Mouse (Mus musculus): ENCODE measurements around the gene Znhit2.
A peak's percentile ranks its signal among the peaks of the same experiment; 100 is the strongest.
"Not testable (repeated sequence)": the region's sequence is repeated elsewhere in the genome, so short reads cannot be mapped to it uniquely, and the experiment has no call there.

Gene Znhit2

DNA sequence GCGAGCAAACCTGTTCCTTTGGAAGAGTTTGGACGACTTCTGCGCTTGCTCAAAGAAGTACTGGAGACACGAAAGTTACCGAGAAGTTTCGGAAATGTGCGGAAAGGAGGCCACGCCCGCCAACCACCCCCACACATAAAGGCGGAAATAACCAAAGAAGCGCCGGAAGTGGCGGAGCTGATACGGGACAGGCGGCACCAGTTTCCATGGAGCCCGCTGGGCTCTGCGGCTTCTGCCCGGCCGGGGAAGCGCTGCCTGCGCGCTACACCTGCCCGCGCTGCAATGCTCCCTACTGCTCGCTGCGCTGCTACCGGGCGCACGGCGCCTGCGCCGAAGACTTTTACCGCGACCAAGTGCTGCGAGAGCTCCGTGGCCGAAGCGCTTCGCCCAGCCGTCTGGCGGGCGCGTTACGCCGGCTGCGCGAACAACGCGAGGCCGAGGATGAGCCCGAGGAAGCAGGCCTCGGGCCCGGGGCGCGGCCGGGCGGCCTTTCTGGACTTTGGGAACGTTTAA is at the start of gene Znhit2:
TSS of gene Znhit2 (plus strand) at position 172 of the 513 bp plus-strand sequence.
- DNase-seq (ENCODE audit: low read depth, low spot score), result peak; percentile 91

DNA sequence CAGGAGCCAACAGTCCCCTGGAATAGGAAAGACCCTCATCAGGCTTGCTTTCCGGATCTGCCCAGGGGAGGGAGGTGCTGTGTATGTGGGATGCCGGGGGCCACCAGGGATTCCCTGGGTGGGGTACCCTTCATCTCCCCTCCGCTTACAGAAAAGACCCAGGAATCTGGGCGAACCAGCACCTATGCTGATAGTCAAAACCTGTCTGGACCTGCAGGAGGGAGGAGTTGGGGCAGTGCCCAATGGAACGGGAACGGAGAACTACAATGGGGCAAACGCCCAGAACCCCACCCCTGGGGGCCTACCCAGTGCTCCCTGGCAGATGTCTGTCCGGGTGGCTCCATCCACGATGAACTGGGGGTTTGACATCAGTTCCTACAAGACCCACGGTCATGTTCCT is 47.3 kb upstream of the Znhit2 start:
- DNase-seq (ENCODE audit: low read depth, low spot score), result no peak

DNA sequence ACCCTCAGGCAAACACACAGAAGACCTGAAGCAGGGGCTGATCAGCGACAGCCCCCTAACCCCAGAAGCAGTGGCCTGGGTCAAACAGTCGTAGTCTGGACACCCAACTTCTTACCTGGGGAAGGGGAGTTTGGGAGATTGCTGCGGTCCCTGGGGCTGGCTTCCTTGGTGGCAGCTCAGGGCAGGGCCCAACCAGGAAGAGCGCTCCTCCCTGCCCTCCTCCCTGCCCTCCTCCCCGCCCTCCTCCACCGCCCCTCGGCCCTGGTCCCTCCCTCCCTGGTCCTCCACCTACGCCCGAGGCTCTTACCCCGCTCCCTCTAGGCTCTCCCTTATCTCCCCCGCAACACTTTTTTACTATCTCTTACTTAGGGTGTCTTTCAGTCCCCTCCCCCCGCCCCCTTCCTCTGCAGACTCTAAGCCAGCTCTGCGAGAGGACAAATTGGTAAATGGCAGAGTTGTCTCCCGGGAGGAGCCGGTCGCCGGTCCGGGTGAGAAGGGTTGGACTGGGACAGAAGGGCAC is 45.9 kb upstream of the Znhit2 start:
- DNase-seq (ENCODE audit: low read depth, low spot score), result no peak

DNA sequence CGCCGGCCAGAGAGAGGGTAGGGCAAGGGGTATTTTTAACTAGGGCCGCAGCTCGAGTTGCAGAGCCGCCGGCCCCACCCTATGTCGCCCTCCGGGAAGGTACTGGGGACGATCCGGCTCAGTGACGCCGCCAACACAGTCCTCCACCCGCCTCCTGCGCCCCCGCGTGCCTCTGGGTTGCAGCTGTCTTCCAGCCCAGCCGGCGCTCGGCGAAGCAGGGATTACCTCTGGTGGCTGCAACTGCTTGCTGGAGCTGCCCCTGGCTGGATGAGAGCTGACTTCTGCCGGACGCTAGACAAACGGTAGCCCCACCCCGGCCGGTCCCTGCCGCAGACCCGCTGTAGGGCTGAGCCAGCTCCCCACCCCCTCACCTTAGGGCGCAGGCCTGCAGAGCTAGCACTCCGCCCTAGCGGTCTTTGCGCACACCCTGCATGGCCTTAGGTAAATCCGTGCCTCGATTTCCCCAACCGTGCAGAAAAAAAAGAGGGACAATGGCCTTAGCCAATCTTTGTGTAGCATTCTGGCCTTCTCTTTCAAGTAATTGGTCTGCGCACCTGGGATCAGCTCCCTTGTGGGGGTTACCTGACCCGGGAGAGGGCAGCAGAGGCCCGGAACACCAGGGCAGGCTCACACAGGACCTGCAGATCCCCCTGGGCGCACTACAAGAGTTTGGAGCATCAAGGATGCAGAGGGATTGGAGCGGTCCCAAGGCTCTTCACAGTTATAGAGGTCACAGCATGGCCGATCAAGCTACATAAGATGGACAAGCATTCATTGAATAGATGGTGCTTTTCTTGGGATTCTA is 45.3 kb upstream of the Znhit2 start, which contains the start of gene Capn1:
TSS of gene Capn1 (minus strand) at position 387 of the 805 bp plus-strand sequence.
- DNase-seq (ENCODE audit: low read depth, low spot score), result no peak

DNA sequence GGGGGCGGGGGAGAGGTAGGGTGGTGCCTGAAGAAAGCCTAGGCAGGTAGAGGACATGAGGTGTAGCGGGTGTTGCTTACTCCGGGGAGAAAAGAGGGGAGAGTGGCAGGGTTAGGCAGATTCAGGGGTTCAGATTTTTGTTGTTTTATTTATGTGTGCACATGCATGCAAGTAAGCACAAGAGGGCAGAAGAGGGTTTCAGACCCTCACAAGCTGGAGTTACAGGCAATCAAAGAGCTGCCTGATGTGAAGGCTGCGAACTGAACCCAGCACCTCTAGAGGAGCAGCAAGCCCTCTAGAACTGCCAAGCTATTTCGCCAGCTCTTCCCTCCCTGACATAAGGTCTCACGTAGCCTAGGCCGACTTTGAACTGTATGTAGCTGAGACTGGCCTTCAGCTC is 44.5 kb upstream of the Znhit2 start:
- no peak for DNase-seq (ENCODE audit: low read depth, low spot score)

DNA sequence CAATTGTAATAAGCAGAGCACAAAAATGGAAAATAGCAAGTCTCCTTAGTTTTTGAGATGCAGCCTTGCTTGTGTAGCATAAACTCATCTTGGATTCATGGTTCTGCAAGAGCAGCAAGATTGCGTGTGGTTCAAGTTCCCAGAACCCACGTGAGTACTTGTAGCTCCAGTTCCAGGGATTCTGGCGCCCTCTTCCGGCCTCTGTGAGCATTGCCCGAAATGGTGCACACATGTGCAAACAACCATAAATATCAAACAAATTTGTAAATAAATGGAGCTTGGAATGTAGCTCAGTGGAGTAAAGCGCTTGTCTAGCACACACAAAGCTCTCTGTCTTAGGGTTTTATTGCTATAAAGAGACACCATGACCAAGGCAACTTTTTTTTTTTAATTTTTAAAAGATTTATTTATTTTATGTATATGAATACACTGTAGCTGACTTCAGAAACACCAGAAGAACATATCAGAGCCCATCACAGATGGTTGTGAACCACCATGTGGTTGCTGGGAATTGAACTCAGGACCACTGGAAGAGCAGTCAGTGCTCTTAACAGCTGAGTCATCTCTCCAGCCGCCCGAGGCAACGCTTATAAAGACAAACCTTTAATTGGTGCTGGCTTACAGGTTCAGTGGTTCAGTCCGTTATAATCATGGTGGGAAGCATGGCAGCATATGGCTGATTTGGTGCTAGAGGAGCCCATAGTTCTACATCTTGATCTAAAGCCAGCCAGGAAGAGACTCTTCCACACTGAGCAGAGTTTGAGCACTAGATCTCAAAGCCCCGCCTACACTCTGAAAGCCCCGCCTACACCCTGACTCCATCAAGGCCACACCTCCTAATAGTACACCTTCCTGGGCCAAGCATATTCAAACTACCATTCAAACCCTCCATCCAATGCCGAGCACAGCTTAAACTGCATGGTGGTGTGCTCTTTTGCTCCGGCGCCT is 42.6 kb upstream of the Znhit2 start:
- DNase-seq (ENCODE audit: low read depth, low spot score), result peak; percentile 37

DNA sequence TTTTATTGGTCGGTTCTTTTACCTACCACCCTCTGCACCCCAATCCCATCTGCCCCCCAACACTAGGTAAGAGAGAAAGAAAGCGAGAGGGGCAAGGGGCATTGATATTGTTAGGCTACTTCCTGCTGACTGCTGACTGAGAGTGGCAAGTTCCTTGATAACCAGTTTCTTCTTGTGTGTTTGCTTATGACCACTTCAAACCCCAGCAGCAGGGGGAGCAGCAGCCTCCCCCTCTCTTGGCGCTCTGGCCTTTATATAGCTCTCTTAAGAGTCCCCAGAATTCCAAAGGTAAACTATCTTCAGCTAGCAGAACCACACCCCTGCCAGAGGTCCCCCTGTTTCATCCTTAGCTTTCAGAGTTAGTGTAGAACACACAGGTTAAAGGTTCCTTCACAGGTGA is 40.7 kb upstream of the Znhit2 start:
- DNase-seq (ENCODE audit: low read depth, low spot score), result no peak

DNA sequence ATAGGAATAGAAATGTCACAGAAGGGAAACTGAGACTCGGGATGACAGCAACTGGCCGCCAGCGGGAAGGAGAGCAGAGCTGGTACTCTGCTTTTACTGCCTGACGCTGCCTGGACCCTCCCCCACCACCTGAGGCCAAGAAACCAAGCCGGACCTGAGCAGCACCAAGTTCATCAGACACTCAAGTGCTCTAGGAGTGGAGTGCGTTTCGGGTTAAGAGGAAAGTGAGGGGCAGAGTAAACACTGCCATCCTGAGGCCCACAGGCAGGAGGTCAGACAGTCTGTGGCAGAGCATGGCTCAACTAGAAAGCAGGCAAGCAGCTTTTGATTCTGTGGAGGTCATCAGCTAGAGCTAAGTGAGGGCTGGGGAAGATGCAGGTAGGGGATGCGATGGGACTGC is 37.9 kb upstream of the Znhit2 start:
- DNase-seq (ENCODE audit: low read depth, low spot score), result no peak

DNA sequence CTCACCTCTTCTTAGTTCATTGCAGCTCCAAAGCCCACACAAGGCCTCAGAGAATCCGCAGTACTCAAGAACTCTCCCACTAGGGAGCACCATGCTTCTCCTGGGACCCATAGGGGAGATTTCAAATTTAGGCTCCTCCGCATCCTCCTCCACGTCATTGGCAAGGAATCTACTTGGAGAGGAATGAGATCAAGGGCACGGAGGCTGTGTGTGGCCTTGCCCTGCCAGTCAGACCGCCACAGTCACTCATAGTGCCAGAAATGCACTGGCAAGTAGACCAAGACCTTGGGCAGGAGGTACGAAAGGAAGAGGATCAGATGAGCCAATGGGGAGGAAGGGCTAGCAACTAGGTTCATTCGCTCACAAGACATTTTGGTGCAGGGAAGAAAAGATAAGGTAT is 37.1 kb upstream of the Znhit2 start:
- DNase-seq (ENCODE audit: low read depth, low spot score), result no peak

DNA sequence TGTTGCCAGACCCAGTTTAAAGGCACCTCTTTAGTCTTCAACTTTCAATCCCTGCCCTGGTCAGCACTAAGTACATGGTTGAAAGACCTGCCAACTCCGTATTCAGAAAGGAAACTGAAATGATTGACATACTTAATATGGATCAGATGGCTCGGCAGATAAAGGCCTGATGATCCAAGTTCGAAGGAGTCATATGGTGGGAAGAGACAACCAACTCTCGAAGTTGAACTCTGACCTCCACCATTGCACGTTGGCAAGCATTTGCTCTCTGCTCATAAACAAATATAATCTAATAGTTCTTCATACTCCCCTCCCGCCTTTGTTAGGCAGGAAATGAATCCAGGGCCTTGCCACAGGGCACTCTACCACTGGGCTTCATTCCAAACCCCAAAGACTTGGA is 32.0 kb upstream of the Znhit2 start:
- no peak for DNase-seq (ENCODE audit: low read depth, low spot score)

DNA sequence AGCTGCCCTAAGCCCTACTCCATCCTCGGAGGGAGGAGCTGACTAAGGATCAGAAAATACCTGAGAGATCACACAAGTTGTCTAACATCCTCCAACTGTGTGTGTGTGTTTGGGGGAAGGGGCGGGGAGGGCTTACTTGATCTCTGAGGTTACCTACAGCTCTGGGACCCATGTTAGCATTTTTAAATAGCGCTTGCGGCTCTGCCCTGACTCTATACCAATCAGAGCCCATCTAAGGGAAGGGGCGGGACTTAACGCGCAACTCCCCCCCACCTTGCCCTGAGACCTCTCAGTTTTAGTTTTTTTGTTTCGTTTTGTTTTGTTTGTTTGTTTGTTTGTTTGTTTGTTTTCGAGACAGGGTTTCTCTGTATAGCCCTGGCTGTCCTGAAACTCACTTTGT is 31.6 kb upstream of the Znhit2 start:
- no peak for DNase-seq (ENCODE audit: low read depth, low spot score)

DNA sequence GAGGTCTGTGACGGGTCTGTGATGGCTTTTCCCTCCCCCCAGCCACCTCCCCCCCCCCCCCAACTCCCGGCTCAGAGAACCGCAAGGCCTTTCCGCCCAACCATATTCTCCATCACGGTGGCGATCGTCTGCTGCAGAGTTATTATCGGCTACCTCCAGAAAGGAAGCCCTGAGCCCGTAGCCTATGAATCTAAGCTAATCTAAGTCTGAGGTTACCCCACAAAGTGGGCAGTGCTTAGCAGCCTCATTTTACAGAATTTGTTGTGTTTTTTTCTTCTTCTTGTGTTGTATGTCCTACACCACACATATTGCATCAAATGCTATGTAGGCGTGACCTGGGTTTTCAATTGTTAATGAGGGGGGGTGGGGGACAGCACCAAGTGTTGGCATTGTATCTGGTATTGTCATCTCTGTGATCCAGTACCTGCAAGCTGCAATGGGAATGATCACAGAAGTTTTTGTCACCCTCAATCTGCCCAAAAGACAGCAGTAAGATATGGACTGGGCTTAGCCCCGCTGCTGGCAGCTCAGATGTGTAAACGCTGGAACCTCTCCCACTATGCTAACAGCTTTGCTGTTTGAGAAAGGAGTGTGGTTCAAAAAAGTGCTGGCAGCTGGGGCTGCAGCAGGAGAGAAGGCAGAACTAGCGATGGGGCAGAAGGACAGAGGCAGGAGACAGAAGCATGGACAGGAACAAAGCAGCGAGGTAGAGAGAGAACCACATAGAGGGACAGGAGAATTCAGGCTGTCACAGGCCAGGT is 30.3 kb upstream of the Znhit2 start:
- no peak for DNase-seq (ENCODE audit: low read depth, low spot score)

DNA sequence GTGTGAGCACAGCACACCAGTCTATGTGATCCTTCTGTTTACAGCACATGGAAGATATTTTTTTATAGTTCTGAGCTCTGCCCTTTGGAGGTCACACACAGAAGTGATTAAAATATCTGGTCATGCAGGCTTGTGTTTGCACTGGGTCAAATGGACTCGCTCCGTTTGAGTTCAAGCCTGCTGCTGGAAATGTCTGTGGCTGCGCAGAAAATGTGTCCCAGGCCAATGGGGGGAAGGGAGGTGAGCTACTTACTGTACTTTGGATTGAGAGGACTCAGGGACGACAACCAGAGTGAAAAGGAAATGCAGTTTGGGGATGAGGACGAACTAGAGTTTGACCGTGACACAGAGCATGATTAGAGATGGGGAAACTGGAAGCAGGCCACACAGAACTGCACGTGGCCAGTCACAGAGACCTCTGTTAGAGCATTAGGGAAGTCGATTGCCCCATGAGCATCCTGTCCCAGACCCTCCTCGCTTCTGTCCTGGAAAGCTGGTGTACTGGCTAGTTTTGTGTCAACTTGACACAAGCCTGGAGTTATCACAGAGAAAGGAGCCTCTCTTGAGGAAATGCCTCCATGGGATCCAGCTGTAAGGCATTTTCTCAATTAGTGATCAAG is 24.9 kb upstream of the Znhit2 start:
- DNase-seq (ENCODE audit: low read depth, low spot score), result no peak

DNA sequence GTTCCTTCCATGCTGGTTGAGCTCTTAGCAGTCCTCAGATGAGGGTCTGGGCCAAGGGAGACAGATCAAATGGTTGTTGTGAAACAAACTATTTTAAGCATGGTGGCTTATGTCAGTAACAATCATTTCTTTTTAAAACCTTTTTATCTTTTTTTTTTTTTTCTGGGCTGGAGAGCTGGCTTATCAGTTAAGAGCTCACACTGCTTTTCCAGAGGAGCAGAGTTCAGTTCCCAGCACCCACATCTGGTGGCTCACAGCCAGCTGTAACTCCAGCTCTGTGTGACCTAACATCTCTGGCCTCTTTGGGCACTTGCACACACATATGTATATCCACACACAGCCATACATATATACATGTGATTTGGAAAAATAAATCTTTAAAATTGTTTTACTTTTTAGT is 23.3 kb upstream of the Znhit2 start:
- DNase-seq (ENCODE audit: low read depth, low spot score), result no peak

DNA sequence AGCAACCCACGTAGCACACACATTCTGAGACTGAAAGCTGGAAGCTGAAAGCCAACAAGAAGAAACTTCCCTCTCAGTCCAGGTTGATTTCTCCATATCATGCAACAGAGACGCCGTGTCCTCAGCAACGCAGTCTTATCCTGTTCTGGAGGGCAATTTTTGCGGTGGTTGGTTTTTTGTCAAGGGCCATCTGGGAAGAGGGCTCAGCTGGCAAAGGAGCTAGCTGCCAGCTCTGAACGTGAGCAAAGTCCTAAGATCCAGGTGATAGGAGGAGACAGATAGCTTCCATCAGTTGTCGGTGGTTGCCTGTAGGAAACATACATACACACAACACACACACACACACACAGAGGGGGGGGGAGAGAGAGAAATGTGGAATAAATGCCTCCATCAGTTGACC is 22.7 kb upstream of the Znhit2 start:
- no peak for DNase-seq (ENCODE audit: low read depth, low spot score)

DNA sequence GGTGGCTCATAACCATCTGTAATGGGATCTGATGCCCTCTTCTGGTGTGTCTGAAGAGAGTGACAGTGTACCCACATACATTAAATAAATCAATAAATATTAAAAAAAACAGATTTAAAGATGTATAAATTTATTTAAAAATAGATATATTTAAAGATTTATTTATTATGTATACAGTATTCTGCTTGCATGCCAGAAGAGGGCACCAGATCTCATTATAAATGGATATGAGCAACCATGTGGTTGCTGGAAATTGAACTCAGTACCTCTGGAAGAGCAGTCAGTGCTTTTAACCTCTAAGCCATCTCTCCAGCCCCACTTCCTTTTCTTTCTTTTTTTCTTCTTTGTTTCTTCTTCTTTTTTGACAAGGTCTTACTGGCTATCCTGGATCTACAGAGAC is 21.0 kb upstream of the Znhit2 start:
- DNase-seq (ENCODE audit: low read depth, low spot score), result no peak

DNA sequence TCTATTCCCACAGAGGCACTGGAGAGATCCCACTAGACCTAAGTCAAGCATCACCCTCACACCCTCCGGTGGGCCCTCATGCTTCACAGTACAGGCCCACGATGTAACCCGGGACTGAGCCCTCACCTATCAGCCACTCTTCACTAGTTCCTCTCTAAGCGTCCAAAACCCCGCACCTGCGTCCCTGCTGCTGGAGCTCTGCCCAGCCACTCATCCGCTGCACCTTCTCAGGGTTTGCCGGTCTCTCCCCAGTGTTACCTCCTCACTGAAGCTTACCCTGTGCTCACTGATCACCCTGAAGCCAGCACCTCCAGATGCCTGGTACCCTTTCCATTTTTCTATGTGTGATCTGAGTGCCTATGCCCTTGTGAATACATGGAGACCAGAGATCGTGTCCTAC is 18.7 kb upstream of the Znhit2 start:
- no peak for DNase-seq (ENCODE audit: low read depth, low spot score)

DNA sequence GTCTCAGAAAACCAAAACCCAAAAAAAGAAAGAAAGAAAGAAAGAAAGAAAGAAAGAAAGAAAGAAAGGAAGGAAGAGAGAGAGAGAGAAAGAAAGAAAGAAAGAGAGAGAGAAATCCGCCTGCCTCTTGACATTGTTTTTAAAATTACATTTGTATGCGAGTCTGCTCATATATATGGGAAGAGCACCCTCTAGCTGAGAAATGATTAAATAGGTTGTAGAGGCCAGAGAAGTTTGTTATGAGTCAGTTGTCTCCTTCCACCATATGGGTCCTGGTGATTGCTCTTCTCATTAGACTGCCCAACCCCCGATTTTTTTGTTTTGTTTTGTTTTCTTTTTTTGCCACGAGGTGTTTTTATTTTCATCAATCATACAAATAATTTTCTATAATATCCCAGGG is 16.9 kb upstream of the Znhit2 start:
- not testable (repeated sequence) for DNase-seq (ENCODE audit: low read depth, low spot score)

DNA sequence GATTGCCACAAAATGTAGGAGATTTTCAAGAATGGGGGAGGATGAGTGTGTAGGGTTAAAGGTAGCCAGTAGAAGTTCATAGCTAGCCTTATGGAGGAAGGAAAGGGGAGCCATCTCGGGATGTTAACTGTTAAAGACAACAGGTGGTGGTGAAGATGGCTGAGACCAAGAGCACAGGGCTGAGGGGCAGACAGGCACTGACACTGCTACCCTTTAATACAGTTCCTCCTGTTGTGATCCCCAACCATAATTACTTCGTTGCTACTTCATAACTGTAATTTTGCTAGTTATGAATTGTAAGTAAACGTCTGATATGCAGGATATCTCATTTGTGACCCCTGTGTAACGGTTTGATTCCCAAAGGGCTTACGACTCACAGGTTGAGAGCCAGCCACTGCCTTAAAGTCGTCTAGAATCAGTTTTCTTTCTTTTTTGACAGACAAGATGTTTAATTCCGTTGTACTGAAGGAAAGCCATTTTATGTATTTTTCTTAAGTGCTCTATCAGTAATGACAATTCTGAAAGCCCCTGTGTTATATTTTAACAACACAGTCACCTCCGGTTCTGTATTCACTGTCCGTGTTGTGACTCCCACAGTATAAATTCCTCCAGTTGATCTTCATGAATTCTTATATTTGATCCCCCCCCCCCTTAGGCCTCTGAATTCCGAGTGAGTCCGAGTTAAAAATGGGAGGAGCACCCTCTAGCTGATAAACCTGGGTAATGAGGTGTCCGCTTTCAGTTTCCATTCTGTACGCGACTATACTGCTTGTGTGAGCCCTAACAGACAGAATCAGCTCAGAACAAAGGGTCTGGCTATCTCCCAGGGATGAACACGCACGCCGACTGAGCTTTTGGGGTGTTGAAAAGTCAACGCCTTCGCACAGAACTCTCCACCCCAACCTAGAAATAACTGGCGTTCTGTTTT is 15.4 kb upstream of the Znhit2 start:
- DNase-seq (ENCODE audit: low read depth, low spot score), result no peak

Measured in brain, embryonic 18.5 days (tissue).